Mouse (Mus musculus): ENCODE data around the gene Ppp1r12a. TPM values are rescaled to one million over a fixed set of nuclear protein-coding genes. Genes with fewer than 3 reads are reported as not detected.
A peak's percentile ranks its signal among the peaks of the same experiment; 100 is the strongest.

Ppp1r12a gene
- polyA plus RNA-seq, 1 experiment: 25.6 TPM

DNA sequence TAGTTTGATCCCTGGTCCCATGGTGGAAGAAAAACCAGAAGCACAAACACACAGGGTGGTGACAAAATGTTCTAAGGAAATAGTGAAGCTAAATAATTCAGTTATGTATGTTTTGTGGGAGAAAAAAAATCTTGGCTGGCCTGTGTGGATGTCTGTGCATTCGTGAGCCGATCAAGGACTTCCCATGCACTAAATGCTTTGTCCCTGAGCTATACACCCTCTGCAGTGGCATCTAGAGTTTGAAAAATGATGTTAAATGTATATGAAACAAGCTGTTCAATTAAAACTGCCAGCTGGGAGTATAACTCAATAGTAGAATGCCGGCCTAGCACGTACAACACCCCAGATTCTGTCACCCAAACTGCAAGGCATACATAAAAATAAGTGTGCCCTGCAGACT is 121.8 kb downstream of the Ppp1r12a start:
- no peak for DNase-seq (ENCODE audit: low read depth, low spot score)
- WGBS: 91% methylated on average over 4 of the region's 4 CpGs

DNA sequence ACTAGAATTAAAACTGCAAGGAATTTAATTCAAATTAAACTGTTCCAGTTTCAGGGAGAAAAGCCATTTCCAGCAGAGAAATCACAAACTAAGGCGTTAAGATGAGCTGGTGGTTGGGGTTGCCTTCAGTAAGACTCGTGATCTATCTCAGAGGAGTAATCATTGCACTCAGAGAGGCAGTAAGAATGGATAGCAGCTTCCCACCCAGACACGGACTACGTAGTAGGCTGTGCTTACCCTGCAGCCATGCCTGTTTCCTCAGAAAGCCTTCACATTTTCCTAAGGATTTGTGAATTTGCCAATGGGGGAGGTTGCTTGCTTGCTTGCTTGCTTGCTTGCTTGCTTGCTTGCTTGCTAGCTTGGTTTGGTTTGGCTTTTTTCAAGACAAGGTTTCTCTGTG is 122.5 kb downstream of the Ppp1r12a start:
- no peak for DNase-seq (ENCODE audit: low read depth, low spot score)
- 91% methylated on average over 4 of the region's 4 CpGs for WGBS

DNA sequence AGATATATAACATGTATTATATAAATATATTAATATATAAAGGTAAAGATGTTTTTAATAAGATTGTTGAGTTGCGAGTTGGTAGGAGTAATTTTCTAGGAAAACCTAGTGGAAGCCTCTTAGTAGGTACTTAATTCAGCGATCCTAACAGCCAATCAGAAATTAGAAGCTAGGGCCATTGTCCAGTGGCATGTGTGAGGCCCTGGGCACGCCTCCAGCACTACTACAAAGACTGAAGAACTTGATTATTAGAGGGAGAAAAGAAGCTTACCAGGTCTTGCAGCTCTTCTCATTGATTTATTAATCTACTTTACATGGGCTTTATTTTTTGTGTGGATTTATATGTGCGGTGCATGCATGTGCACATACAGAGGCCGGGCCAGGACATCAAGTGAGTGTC is 123.0 kb downstream of the Ppp1r12a start:
- WGBS: 92% methylated on average over 5 of the region's 5 CpGs
- no peak for DNase-seq (ENCODE audit: low read depth, low spot score)

DNA sequence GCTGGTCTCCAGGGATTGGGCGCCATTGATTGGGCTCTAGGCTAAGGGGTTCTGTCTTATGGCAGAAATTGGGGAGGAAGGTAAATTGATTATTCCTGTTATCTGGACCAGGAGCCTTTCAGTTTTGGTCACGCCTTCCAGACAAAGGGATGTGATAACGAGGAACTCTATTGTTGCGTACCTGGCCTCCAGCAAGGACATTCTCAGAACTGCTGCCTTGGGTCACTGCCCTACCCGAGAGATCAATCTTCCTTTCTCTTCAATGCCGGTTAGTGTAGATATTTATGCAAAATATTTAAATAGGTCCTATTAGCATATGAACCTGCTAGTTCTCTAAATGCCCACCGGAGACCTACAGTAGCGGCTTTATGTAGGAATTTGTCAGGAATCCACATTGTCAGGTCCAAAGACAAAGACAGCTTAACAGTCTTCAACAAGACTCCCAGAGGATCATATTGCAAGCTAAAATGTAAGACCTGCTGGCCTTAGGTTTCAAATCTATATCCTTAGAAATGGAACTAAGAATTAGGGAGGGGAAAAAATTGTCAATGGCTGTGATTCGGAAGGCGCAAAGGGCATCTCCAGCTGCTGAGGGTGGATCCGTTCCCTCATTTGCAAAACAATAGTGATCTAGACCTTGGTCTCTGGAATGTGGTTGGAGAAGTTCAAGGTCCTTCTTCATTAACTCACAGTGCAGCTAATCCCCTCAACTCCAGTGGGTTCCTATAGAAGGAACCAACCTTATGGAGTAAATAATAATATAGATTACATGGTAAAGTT is 124.9 kb downstream of the Ppp1r12a start:
- WGBS: 85% methylated on average over 11 of the region's 11 CpGs
- DNase-seq (ENCODE audit: low read depth, low spot score): no peak

DNA sequence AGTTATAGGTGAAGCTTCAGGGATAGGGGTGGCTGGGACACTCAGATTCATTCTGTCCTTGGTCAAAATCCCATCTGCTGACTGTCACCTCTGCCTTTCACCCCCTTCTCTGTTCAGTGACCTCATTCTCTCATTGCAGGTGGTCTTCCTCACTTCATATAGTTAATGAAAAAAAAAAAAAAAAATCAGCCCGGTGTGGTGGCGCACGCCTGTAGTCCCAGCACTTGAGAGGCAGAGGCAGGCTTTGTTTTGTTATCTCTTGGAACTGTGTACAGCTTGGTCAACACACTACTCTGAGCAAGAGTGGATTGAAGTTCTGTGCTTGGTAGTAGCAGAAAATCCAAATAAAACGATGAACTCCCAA is 125.4 kb downstream of the Ppp1r12a start:
- DNase-seq (ENCODE audit: low read depth, low spot score): no peak
- WGBS: 70% methylated on average over 4 of the region's 4 CpGs

DNA sequence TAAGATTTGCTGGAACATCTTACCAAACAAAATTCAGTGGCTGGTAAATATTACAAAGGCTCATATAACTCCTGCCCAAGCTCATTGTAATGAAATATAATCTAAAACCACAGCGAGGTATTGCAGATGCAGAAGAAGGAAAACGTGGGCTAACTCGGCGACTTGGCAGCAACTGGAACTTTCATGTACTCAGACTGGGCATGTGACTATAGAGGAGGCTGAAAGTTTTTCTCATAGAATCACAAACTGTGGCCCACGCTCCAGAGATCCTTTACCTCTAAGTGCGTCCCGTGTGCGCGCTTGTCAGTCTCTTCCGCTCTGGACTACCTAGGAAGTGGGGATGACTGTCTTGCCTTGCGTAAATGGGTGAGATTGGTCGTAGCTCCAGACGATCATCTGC is 128.1 kb downstream of the Ppp1r12a start:
- DNase-seq (ENCODE audit: low read depth, low spot score): no peak
- WGBS: 94% methylated on average over 13 of the region's 13 CpGs

DNA sequence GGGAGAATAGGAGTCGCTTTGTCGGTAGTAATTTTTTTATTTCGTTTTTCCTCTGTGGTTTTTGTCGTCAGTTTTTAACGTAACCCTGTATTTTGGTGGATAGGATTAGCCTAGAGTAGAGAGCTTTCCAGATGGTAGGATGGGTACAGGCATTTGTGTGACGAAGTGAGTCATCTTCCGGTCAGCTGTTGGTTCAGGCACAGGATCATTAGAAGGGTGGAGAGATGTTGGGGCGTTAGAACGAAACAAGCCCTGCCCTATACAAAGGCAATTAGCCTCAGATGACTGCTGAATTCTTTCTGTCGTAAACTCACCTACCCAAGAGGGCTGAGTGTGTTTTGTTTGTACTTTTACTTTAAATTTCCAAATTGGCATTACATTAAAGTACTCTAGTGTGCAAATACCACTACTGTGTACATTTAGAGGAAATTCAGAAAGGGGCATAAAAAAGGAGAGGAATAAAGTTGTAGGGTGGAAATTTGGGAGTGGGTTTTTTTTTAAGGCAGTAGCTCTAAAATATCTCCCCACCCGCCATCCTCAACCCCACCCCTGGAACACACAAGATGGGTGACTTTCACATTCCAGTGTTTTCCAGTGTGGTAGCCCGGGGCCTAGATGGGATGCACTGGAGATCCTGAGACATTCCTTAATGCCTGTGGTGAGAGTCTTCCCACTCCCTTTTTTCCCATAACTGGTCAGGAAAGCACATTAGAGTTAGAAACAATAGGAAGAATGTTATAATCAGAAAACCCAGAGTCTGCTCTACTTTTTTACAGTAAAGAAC is 129.9 kb downstream of the Ppp1r12a start:
- 53% methylated on average over 12 of the region's 12 CpGs for WGBS
- peak; percentile 52 for DNase-seq (ENCODE audit: low read depth, low spot score)

DNA sequence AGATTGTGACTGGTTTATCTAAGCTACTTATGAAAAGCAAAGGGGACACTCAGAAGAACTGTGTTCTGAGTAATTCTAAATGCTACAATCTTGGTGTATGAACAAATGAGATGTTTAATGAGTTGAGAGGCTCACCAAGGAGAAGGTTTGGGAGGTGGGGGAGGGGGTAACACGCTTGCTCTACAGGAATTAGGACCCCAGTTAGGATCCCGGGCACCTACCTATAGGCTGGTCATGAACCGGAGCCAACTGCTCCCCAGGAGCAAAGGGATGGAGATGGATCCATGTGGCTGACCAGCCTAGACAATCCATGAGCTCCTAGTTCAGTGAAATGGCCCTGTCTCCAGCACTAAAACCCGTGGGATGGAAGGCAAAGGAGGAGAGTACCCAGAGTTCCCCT is 130.7 kb downstream of the Ppp1r12a start:
- 80% methylated on average over 4 of the region's 4 CpGs for WGBS
- no peak for DNase-seq (ENCODE audit: low read depth, low spot score)

DNA sequence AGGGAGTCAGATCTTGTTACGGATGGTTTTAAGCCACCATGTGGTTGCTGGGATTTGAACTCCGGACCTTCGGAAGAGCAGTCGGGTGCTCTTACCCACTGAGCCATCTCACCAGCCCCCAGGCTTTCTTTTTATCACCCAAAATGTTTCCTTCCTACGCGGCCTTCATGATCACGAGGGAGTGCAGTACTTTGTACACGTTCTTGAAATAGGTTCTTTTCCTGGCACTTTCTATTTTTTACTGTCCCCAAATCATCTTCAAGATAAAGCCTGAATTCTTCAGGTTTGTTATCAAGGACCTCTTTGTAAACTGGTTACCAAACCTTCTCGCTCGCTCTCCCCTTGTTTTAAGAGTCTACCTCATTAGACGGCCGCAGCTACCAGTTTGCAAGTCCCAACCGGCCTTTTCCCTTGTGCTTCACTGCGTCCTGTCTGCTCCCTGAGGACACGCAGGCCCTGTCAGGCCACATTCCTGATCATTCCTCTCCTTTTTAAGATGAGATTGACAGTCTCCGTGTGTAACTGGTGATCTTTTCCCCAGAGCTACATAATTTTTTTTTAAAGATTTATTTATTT is 131.7 kb downstream of the Ppp1r12a start:
- 93% methylated on average over 16 of the region's 16 CpGs for WGBS
- DNase-seq (ENCODE audit: low read depth, low spot score): no peak

DNA sequence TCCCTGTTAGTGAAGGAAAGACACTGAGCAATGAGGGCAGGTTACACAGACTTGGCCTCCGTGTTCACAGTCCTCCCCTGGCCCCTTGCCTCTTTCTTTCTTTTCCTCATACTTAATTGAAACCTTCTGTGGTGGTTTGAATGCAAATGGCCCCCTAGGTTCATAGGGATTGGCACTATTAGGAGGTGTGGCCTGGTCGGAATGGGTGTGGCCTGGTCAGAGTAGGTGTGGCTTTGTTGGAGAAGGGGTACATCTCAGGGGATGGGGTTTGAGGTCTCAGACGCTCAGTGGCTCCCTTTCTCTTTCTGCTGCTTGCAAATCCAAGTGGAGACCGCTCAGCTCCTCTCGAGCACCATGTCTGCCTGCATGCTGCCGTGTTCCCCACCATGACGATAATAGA is 132.8 kb downstream of the Ppp1r12a start:
- no peak for DNase-seq (ENCODE audit: low read depth, low spot score)
- 88% methylated on average over 7 of the region's 7 CpGs for WGBS

DNA sequence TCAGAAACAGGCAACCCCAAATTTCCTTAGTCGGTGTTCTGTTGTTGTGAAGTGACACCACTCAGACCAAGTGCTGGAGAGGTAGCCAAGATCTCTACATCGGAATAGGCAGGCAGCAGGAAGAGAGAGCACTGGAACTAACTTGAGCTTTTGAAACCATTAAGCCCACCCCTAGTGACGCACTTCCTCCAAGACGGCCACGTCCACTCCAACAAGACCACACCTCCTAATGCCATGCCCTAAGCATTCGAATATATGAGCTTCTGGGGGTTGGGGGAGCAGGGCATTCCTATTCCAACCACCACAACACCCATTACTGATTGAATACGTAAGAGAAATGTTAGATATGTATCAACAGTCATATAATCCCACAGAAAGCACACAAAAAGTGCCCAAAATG is 134.5 kb downstream of the Ppp1r12a start:
- no peak for DNase-seq (ENCODE audit: low read depth, low spot score)
- WGBS: 86% methylated on average over 7 of the region's 7 CpGs

DNA sequence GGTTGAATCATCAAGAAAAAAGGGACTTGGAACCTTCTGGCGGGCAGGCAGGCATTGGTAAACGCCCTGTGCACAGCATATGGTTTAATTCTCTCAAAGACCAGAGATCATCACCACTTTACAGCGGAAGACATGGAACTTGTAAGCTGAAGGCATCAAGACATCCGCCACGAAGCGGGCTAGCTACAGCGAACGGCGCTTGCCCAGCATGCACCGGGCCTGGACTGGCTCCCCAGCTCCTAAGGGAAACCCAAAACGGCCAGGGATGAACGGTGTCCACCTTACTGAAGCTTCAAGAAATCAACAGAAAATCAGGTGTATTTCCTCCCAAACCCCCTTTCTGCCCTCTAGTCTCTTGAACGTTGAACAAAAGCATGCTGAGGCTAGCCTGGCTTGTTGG is 136.3 kb downstream of the Ppp1r12a start:
- WGBS: 95% methylated on average over 13 of the region's 13 CpGs
- DNase-seq (ENCODE audit: low read depth, low spot score): no peak

DNA sequence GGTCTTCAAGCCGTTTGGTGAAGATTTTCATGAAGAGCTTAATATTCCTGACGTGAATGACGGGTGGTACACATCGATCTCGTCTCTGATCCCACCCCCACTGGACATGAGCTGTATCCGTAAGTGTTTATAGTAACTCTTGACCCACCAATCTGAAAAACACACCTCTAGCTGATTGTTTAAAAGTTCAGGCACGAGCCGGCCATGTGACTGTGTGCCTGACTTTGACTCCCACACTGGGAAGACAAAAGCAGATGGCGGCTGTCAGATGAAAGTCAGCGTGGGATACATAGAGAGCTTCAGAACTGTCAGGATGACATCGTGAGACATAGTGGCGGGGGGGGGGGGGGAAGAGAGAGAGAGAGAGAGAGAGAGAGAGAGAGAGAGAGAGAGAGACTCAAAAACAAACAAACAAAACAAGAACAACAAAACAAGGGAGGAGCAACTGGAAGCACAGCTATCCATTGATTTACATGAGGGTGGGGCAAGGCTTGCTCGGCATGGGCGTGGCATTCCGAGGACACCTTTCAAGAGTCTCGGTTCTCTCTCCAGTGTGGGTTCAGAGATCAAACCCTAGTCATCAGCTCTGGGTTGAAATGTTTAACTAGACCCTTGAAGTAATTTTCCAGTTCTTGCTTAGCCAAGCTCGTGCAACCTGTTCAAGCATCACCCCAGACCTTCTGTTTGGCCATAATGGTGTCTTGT is 137.0 kb downstream of the Ppp1r12a start:
- 75% methylated on average over 17 of the region's 17 CpGs for WGBS
- DNase-seq (ENCODE audit: low read depth, low spot score): no peak

DNA sequence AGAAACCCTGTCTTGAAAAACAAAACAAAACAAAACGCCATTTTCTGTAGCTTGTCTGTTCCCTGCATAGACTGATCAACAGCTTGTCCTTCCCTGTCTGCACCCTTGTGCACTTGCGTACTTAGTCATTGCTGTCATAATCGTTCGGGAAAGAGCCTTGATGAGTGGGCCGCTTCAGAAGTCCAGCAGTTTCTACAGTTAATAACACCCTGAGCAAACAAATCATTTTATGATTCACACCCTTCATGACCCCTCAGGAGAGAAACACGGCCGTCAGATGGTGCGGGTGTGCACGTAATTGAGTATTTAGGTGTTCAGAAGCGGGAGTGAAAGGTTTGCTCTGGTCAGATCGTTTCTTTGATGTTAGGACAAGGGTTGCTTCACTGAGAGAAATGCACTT is 137.8 kb downstream of the Ppp1r12a start:
- DNase-seq (ENCODE audit: low read depth, low spot score): peak; percentile 73
- WGBS: 30% methylated on average over 11 of the region's 11 CpGs

DNA sequence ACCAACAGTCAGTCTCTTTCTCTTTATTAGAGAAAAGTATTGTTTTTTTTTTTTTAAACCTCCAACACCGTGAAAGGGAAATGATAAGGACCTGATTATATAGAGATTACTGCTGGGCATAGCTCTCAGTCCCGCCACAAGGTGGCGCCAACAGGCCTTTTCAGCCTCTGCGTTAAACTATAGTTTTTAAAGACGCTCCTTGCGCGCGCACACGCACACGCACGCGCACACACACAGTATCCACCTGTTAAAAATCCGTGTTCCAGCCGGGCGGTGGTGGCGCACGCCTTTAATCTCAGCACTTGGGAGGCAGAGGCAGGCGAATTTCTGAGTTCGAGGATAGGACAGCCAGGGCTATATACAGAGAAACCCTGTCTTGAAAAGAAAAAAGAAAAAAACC is 138.8 kb downstream of the Ppp1r12a start:
- DNase-seq (ENCODE audit: low read depth, low spot score): peak; percentile 85
- WGBS: 3% methylated on average over 19 of the region's 19 CpGs

DNA sequence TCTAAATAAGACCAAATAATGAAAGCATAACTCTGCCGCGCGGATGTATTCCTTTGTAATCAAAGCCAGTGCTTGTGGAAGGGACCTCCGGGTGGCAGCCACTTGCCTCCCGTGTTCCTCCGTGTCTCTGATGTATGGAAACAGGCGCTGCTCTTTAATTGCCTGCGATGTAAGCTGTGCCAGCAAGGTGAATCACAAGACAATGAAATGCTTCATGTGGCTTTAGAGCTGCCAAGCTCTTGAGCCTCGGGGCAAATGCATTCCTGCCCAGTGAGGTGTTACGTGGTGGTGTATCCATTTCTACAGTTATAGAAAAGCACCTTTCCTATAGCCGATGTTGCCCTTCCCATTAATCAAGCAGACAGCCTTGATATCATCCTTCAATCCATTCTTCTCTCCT is 145.8 kb downstream of the Ppp1r12a start:
- 57% methylated on average over 11 of the region's 11 CpGs for WGBS
- DNase-seq (ENCODE audit: low read depth, low spot score): no peak

DNA sequence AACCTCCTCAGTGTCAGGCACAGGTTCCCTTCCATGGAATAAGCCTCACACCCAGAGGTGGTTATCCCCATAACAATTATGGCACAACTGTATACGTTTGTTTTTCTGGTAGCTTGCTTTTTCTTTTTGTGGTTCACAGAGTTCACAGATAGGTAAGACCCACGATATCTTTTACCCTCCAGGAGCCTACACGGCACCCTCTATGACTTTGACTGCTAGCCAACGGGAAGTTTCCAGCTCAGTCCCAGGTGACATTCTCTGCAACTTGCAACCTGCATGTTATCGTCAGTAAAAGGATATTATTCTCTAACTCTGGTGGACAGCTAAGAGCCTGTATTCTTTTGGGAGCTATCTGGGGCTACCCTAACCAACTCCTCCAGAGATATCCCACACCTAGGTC is 148.2 kb downstream of the Ppp1r12a start:
- WGBS: 84% methylated on average over 5 of the region's 5 CpGs
- DNase-seq (ENCODE audit: low read depth, low spot score): no peak

DNA sequence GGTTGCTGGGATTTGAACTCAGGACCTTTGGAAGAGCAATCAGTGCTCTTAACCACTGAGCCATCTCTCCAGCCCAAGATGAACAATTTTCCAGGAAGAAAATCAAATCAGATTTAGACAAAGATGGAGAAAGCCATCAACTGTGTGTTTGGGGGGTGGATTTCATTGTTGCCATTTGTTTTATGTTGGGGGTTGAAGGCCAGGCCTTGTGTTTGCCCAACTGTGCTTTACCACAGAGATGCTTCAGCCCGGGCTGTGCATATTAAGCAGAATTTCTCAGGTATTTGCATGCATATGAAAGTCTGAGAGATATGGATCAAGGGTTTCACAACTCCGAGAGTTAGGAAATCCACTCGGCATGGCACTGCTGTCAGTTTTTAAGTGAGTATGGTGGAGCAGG is 149.4 kb downstream of the Ppp1r12a start:
- 94% methylated on average over 3 of the region's 3 CpGs for WGBS

DNA sequence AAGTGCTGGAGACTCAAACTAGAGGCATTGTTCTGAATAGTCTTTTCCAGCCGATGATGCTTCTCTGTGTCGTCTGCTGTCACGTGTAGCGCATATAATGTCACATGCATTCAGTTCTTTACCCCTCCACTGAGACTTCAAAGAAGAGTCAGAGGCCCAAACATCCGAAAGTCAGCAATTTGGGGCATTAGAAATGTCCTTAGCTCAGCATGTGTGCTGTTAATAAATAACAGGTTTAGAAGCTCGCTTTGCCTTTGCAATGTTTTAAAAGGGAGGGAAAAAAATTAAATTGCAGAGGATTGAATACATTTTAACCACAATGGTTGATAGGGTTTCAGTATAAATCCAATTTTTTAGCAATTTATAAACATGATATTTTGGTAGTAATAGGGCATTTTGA is 151.9 kb downstream of the Ppp1r12a start:
- no peak for DNase-seq (ENCODE audit: low read depth, low spot score)
- WGBS: 78% methylated on average over 6 of the region's 6 CpGs

More for the DNA sequence above, 149.4 kb downstream of the Ppp1r12a start:
- DNase-seq (ENCODE audit: low read depth, low spot score): no peak

DNA sequence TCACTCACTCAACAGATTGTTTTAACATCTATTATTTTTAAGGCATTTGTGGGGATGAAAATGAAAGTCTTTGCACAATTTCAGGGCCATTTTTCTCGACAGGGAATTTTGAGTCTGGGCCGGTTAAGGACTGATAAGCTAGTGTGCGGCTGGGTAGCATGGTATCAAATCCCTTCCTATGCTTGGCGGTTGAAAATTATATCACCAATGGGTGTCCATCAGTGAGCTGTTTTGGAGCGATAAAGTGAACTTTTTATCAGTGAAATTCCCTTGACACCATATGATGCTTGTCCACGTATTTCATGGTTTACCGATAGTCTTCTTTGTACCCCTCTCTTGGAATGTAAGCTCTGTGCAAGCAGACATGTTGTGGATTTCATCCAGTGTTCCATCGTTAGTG is 152.4 kb downstream of the Ppp1r12a start:
- WGBS: 93% methylated on average over 8 of the region's 8 CpGs
- no peak for DNase-seq (ENCODE audit: low read depth, low spot score)

All from large intestine, adult 2 months (tissue).